Mouse (Mus musculus) thymus, adult 18-20 months (tissue): ENCODE data around the gene Ercc5.

Experiments
- DNase-seq, 2 experiments: peaks; one replicate each; pipeline ENCODE4 v3.0.0; 2022; ENCODE audit warnings: mixed read lengths in 2 of 2

Gene Ercc5

GRCm38 (mm10) chr1:44147563-44148381 is at the start of gene Ercc5:
Gene Ercc5 (plus strand): TSS chr1:44147744.
- peak; percentile 80 to 84 for DNase-seq

- peak; percentile 21 to 46 for DNase-seq
Observed at GRCm38 (mm10) chr1:44101448-44102225, 45.9 kb upstream of the Ercc5 start.

DNA sequence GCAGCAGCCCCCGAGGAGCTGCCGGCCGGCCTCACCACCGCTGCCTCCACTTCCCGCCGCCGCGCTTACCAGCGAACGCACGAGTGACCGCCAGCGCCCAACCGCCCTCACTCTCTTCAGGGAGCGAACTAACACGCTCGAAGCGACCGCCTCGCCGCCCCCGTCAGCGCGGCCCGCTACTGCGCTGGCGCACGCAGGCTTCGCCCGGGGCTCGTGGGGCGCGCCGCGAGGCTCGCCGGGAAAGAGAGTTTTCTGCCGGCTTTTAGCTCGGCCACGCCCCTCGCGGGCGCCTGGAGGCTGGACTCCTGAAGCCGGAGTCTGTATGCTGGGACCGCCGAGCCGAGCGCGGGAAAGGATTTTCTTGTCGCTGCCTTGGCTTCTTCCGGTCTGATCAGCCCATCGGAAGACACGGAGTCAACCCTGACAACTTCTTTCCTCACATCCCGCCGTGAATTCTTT is 45.3 kb upstream of the Ercc5 start, which contains the start of gene Tex30:
Gene Tex30 (minus strand): TSS at position 183 of the 459 bp plus-strand sequence.
- DNase-seq: peak; percentile 89

- DNase-seq: no peak
Observed at GRCm38 (mm10) chr1:44102939-44103338, 44.6 kb upstream of the Ercc5 start.

GRCm38 (mm10) chr1:44117571-44117970 is 30.0 kb upstream of the Ercc5 start:
- no peak for DNase-seq

GRCm38 (mm10) chr1:44118239-44119054 is 29.1 kb upstream of the Ercc5 start, which contains the start of the genes Kdelc1 and Bivm:
Gene Kdelc1 (minus strand): TSS chr1:44118808.
Gene Bivm (plus strand): TSS chr1:44118957.
- DNase-seq: peak; percentile 64 to 73

- DNase-seq: peak; percentile 67 to 73
Observed at GRCm38 (mm10) chr1:44119201-44120073, 28.1 kb upstream of the Ercc5 start.

- DNase-seq: no peak
Observed at GRCm38 (mm10) chr1:44120074-44120406, 27.5 kb upstream of the Ercc5 start.

- peak in 1 of 2 experiments; percentile 23 for DNase-seq
Observed at GRCm38 (mm10) chr1:44122256-44122655, 25.3 kb upstream of the Ercc5 start.

- no peak for DNase-seq
Observed at GRCm38 (mm10) chr1:44125590-44125989, 22.0 kb upstream of the Ercc5 start.

GRCm38 (mm10) chr1:44129929-44130581 is 17.5 kb upstream of the Ercc5 start:
- no peak for DNase-seq

DNA sequence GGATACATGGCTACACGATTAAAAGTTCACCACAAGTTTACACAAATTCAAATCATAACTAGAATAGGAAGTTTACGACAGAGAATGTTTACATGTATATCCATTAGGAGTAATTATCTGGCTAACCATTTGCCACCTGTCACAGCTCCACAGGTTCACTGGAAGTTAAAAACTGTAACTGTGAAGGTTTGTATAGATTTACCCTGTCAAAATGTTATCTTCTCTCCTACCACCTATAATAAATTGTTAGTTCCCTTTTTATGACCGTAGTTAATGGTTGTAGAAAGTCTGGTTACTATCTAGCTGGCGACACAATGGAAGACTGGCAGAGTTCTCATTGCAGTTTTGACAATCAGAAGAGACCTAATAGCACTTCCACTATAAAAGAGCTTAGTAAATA is 7.3 kb upstream of the Ercc5 start:
- no peak for DNase-seq

DNA sequence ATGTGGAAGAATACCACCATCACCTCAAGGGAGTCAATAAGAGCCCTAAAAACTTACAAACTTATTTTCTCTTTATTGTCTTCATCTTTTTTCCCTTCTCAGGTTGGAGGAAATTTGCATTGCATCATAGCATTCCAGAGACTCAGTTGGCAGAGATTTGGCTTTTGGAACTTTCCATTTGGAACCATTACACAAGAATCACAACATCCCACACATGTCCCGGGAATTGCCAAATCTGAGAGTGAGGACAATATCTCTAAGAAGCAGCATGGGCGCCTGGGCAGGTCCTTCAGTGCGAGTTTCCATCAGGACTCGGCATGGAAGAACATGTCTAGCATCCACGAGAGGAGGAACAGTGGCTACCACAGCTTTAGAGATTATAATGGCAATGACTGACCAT is 4.8 kb upstream of the Ercc5 start:
- no peak for DNase-seq

- DNase-seq: no peak
Observed at GRCm38 (mm10) chr1:44148706-44149105, 1.2 kb downstream of the Ercc5 start.

- DNase-seq: no peak
Observed at GRCm38 (mm10) chr1:44155287-44155686, 7.7 kb downstream of the Ercc5 start.

DNA sequence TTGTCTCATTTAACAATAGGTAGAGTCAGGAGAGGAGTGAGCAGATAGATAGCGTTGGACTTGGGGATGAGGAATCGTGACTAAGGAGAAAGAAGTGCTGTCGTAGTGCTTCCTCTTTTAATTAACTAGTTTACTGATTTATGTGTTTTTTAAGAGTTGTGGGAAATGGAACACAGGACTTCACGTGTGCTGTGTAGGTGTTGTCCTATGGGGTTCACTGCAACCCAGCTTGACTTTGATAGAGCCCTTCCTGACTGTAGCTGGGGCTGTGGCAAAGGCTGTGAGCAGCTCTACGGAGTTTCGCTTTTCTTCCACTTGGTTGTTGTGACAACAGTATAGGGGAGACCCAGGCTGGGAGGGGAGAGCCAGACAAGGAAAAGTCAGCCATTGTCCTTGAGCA is 10.8 kb downstream of the Ercc5 start:
- DNase-seq: no peak

DNA sequence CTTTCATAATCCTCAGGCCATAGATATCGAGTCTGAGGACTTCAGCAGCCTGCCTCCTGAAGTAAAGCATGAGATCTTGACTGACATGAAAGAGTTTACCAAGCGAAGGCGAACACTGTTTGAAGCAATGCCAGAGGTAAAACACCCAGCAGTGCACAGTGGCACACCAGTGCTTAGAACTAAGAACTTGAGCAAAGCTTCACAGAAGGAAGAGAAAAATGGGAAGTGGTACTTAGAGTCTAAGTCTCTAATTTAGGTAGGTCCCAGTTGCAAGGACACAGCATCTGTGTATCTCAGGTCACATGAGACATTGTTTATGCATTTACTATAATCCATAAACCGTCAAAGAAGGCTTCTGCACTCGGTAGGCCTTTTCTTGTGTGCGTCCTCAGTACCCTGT is 14.3 kb downstream of the Ercc5 start:
- no peak for DNase-seq

DNA sequence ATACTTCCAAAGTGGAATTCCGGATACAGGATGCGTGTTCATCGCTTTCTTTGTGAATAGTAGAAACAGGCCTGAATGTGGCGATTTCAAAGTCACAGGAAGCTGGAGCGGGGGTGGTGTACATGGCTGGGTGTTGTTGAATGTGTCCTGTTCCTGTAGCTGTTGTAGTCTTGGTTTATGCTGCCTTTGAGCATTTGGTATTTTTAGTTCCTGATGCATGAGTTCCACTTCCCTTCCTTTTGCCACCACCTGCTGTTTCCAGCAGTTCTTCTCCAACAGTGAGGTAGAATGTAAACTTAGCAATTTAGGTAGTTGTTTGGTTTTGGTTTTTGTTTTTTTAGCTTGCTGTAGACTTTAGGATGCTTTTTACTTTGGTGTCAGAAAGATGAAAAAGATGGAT is 14.8 kb downstream of the Ercc5 start:
- DNase-seq: no peak

- no peak for DNase-seq
Observed at GRCm38 (mm10) chr1:44167859-44168383, 20.4 kb downstream of the Ercc5 start.

DNA sequence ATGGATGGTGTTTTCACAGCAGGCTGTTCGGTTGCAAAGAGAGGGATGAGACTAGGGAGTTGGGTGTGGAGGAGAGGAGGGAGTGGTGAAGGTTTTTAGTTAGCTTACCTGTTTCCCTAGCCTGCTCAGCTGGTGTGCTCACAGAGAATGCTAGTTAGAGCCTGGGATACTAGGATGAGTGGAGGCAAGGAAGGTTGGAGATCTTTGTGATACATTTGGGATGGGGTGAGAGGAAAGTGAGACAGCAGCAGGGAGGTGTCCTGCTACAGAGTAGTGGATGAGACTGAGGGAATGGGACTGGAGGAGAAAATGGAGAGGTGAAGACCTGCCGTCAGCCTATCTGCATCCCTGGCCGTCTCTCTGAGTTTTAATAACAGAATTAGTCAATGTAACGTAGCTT is 25.1 kb downstream of the Ercc5 start:
- DNase-seq: no peak

DNA sequence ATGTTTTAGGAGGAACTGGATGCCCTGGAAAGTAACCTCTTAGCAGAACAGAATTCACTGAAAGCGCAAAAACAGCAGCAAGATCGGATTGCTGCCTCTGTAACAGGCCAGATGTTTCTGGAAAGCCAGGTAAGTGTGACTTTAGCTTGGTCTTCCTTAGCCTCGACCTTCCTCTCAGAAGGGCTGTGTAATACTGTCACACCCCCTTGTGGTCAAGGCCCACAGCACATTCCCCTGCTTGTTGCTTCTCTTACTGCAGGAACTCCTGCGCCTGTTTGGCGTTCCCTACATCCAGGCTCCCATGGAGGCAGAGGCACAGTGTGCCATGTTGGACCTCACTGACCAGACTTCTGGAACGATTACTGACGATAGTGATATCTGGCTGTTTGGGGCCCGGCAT is 26.4 kb downstream of the Ercc5 start:
- no peak for DNase-seq
